Mouse (Mus musculus): ENCODE measurements at regions not wholly inside any gene's neighbourhood (a gene's known extent, or its start where the extent isn't known, plus 50 kb on each side); places are given as distances from the start of the nearest gene placed in this dataset.
"Not testable (repeated sequence)": the region's sequence is repeated elsewhere in the genome, so short reads cannot be mapped to it uniquely, and the experiment has no call there.

- no peak for DNase-seq
Measured at GRCm38 (mm10) chr13:70213017-70213416, 410.8 kb downstream of the Med10 start.

GRCm38 (mm10) chr13:70213622-70214021 lies 411.4 kb downstream of the Med10 start:
- no peak for DNase-seq

- no peak for DNase-seq
Measured at GRCm38 (mm10) chr13:70214022-70214654, 411.9 kb downstream of the Med10 start.

- no peak for DNase-seq
Measured at GRCm38 (mm10) chr13:70216134-70216533, 413.9 kb downstream of the Med10 start.

- DNase-seq = no peak
Measured at GRCm38 (mm10) chr13:70217429-70218133, 415.4 kb downstream of the Med10 start.

- DNase-seq = no peak
Measured at GRCm38 (mm10) chr13:70223485-70223884, 413.9 kb downstream of the Ice1 start.

- DNase-seq = no peak
Measured at GRCm38 (mm10) chr13:70227167-70227566, 410.3 kb downstream of the Ice1 start.

GRCm38 (mm10) chr13:70233896-70234799 lies 403.3 kb downstream of the Ice1 start:
- DNase-seq = no peak

GRCm38 (mm10) chr13:70243598-70244157 lies 393.8 kb downstream of the Ice1 start:
- no peak for DNase-seq

GRCm38 (mm10) chr13:70260003-70260496 lies 377.4 kb downstream of the Ice1 start:
- DNase-seq = no peak

- DNase-seq = no peak
Measured at GRCm38 (mm10) chr13:70263654-70264053, 373.8 kb downstream of the Ice1 start.

- DNase-seq = not testable (repeated sequence)
Measured at GRCm38 (mm10) chr13:70276884-70277378, 360.5 kb downstream of the Ice1 start.

- no peak for DNase-seq
Measured at GRCm38 (mm10) chr13:70277667-70278591, 359.5 kb downstream of the Ice1 start.

- no peak for DNase-seq
Measured at GRCm38 (mm10) chr13:70281051-70281847, 356.2 kb downstream of the Ice1 start.

- DNase-seq = no peak
Measured at GRCm38 (mm10) chr13:70282731-70283130, 354.7 kb downstream of the Ice1 start.

GRCm38 (mm10) chr13:70283231-70283630 lies 354.2 kb downstream of the Ice1 start:
- DNase-seq = no peak

GRCm38 (mm10) chr13:70292713-70293112 lies 344.7 kb downstream of the Ice1 start:
- DNase-seq = no peak

- no peak for DNase-seq
Measured at GRCm38 (mm10) chr13:70303953-70304525, 333.4 kb downstream of the Ice1 start.

- DNase-seq = no peak
Measured at GRCm38 (mm10) chr13:70310516-70310915, 326.9 kb downstream of the Ice1 start.

All from thymus, postnatal 25 days (tissue).